Mouse (Mus musculus) kidney, postnatal 25 days (tissue): ENCODE data around the gene Tmem82.

Source experiments
- DNase-seq, 2 experiments: peaks; one replicate each; pipeline ENCODE4 v3.0.0; 2021; ENCODE audit warnings: mixed read lengths in 2 of 2

Gene Tmem82

DNA sequence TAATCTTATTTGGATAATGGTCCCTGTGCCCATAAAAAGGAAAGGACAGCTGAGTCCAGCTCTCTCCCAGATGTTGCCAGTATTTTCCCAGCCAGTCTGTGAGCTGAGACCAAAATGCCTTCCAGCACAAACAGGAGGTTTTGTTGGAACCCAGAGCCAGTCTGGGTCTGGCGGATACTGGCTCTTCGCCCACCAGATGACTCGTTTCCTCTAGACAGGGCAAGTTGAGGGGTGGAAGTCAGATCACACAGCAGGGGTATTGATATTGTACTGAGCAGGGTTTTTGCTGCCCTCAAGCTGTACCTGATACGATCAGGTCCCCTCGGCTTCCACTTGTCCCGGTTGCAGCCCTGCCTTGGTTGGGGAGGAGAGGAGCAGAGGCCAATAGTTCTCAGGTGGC is 8.9 kb downstream of the Tmem82 start:
- peak; percentile 61 to 75 for DNase-seq

DNA sequence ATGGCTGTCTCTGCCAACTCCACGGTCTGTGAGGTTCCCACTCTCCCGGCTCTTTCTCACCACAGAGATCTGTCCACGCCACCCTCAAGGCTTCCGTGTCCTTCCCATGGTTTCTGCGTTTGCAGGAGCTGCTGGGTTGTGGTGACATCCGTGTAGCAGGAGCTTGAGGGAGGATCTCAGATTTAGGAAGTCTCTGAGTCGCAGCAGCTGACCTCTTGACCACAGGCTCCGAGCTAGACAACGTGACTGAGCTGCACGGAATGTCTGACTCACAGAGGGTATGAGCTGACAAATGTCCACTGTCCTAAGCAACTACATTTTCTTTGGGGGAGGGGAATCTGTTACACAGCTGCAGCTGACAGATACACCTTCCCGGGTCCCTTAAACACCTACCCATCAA is 12.6 kb downstream of the Tmem82 start, which contains the start of gene Fblim1:
Gene Fblim1 (minus strand): TSS at position 236 of the 400 bp plus-strand sequence.
- peak; percentile 59 to 79 for DNase-seq

DNA sequence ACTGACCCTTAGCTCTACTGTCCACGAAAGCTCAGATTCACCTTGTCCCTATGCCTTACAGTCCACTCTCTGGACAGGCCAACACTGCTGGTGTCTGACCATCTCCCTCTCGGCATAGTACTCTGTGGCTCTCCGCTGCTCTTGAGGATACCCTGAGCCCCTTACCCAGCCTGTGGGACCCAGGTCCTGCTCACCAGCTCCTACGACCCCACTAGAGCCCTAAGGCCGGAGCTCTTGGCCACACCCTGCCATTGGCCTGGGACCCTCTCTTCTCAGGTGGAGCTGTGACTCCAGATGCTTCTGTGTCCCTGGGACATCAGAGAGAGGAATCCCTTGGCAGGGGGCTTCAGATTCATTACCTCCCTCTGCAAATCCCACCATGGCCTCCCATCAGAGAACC is 13.0 kb downstream of the Tmem82 start:
- no peak for DNase-seq

DNA sequence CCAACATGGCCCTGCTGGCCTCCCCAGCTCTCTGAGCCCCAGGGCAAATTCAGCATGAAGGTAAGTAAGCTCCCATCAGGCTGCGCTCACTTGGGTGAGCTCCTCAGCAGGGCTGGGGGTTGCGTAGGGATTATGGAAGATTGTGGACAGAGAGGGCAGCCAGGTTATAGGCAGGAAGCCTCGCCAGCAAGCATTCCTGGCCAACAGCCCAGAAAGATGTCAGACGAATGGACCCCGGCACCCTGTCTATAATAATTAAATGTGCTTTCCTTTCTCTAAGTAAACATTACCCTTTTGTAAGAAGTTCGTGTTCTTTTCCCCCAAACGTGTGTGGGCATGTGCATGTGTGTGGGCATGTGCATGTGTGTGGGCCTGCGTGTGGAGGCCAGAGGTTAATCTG is 13.9 kb downstream of the Tmem82 start:
- peak; percentile 90 to 92 for DNase-seq

DNA sequence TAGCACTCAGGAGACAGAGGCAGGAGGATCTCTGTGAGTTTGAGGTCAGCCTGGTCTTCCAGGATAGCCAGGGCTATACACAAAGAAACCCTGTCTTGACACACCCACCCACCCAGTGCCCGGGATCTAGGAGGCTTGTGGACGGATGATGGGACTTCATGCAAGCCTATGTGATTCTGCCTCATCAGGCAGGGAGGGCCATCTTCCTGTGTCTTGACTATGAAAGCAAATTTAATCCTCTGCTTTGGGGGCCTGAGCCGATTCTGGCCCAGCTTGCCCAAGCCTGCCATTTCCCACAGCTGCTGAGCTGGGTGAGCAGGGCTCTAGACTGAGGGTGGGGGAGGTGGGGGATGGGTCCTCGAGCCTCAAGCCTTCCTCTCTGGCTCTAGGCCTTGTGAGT is 14.5 kb downstream of the Tmem82 start:
- DNase-seq: no peak

DNA sequence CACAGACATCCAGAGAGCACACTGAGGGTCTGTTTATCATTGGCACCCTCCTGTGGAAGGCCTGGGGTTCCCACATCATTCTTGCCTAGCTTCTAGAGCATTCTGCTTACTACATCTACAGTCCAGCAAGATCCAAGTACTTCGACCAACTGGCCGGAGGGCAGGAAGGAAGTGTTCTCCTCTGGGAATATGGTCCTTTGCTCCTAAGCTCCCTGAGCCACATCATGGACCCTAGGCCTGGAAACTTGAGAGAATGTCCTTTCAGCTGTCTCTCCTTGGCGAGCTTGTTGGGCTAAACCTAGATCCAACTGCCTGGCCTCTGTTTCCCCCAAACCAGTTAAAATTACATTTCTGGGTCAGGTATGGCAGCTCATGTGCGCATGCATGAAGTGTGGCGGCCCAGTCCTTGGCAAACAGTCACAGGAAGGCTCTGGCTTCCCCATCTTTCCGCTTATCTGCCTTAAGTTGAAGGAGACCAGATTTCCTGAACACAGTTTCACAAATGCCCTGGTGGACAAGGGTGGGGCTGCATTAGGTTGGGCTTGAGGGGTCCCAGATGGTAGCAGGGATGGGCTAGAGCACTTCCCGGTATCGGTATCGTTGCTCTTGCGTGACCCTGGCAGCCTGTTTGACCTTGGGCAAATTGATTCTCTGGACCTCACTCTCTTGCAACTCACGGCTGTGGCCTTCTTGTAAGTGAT is 15.8 kb downstream of the Tmem82 start:
- peak; percentile 51 to 66 for DNase-seq

DNA sequence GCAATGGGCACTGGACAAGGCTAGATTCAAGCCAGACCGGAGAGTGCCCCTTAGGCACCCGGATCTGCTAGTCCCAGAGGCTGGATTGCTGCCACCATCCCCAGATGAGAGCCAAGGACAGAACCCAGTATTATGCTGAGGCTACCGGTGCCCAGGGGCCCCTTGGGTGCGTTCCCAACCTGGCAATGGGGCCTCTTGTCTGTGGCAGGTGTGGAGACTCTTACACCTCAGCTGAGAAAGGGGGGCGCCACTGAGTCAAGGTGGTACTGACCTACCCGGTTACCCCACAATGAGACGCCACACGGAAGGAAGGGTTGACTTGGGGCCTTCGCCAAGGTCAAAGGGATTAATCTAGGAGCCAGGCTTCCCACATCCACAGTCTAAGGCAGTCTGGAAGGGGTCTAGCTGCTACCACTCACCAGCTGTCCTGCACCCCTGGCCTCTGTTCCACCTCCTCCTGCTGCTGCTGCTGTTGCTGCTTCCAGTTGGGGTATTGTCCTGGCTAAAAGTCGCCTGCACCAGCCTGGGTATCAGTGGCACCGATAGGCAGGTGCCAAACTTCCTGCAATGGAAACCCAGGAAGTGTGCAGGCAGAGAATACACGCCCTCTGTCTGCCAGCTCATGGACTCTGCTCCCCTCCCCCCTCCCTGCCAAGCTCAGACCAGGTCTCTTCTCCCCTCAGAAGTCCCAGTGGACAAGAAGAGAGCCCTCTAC is 17.1 kb downstream of the Tmem82 start:
- peak; percentile 35 to 57 for DNase-seq

DNA sequence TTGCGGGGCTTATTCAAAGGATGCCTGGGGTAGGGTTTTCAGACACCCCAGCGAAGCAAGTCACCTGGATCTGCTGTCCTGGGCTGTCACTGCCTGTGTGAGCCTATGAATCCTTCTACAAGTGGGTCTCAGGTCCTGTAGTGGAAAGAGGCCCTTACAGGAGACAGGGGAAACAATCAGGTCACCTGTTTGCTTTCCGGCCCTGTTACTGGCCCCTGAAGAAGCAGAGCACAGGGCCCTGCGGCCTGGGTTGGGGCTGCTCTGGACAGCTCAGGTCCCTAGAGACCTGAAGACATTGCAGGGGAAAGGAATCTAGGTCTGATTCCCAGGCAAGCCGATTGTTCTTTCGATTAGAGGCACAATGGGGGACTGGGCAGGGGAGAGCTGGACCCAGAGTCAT is 18.1 kb downstream of the Tmem82 start:
- no peak for DNase-seq

DNA sequence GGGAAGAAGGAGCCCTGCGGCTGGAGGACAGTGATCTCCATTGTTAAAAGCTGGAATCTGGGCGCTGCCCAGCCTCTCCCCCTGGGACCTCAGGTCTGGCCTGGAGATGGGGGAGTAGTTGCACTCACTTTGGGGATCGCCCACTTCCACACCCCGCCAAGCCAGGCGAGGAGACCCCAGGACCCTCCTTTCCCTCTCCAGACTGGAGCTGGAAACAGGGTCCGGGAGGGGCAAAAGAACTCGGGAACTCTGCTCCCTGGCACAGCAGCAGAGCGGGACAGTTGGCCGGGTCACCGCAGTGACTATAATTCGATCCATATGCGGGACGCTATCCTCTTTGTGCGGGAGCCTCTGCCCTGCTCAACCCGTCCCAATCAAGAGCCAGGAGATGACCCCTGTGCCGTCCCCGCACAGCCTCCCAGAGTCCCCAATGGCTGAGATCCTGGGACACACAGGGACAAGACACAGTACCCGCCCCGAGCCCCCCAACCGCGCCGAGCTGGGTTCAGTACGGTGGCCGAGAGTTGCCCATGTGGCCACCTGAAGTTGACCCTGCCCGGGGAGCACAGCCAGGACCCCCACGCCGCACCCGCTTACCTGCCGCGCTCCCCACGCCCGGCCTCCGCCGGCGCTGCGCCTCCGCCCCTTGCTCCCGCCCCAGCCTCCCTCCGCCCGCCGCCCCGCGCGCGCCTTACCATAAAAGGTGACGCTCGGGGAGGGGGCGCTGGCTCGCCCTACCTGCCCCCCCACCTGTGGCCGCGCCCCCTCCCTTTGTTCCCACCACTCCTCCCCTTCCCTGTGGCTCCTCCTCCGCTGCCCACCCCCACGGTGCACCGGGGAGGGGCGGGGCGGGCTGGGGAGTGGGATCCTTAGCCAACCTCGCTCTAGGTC is 18.9 kb downstream of the Tmem82 start:
- DNase-seq: peak; percentile 27 to 65

DNA sequence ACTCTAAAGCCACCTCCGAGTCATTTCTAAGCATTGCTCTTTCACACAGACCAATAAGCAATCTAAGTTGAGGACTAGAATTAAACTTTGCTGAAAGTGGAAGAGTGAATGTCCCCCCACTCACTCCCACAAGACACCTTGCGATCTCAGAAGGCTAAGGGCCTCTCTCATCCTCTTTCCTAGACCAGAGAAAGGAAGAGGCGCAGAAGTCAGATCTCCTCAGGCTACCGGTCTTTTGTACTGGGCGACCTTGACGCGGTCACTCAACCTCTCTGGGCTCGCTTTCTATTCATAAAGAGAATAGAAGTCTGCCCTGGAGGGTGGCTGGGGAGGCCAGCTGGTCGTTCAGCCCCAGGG is 19.6 kb downstream of the Tmem82 start:
- no peak for DNase-seq

DNA sequence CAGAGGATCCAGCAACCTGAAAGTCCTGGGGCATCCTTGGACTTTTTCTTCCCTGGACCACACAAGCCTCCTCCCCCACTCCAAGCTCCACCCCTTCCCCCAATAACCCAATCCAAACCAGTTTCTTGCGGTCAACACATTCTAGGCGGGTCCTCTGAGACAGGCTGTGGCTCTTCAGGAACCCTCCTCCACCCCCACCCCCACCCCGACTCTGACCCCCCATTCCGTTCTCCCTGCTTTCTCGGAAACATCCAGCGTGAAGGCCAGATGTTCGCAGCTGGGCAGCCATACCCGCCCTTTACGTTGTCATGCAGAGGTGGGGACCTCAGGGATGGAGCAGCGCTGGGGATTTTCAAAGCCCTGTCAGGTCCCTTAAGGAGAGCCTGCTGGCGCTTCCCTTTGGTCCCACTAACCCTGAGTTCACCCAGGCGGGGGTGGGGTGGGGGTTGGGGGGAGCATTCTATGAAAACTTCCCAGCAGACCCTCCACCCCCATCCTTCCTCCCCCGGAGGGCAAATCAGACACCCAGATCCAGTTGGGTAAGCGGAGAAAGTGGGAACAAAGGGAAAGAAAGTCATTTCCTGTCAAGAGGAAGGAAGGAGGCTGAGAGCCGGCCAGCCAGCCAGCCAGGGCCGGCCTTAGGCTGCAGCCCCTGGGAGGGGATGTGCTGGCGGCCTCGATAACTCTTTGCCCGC is 20.1 kb downstream of the Tmem82 start:
- peak; percentile 60 to 67 for DNase-seq

DNA sequence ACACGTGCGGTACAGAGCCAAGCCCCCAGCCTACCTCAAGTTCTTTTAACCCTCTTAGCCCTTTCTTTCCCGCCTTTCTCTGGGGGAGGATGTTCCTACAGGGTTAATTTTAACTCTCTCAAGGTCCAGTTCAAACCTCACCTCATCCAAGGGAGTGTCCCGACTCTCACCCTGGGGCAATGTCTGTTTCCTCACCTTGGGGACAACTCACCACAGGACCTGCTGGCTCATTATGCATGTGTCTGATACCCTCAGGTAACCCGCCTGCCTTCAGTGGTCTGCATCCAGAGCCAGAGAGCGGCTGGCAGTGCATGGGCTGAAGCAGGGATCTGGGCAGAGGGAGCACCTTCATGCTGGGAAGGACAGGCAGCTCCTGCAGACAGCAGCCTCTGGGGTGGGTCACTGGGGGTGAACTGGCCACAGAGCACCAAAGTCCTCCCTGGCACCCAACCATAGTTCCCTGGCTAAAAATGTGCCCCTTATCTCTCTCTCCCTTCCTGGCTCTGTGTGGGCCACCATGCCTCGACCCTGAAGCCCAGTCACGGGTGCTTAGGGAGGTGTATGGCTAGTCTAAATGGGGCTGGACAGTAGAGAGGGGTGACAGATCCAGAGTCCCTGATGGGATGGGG is 21.6 kb downstream of the Tmem82 start:
- no peak for DNase-seq

DNA sequence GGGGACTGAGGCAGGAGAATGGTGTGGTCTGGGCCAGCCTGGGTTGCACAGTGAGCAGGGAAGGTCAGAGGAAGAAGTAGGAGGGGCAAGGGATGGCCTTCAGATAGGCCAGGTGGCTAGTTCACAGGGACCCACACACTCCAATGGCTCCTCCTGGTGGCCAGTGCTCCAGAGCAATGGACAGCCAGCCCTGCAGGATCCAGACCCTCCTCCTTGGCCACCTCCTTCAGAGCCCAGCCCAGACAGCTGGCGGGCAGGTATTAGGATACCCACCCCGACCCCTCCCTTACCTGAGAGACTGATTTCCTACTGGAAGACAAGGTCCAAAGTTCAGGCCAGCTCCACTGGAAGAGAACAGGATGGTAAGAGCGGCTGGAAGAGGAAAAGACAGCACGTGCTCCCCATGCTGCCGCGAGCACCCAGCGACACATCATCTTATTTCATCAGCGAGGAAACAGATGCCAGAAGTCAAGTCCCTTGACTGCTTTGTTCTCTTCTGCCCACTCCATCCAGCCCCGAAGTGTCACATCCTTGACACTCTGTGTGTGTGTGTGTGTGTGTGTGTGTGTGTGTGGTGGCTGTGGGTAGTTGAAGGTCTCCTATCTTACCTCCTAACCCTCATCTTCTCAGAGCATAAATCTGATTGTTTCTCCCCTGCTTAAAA is 22.7 kb downstream of the Tmem82 start:
- DNase-seq: peak; percentile 74 to 83

DNA sequence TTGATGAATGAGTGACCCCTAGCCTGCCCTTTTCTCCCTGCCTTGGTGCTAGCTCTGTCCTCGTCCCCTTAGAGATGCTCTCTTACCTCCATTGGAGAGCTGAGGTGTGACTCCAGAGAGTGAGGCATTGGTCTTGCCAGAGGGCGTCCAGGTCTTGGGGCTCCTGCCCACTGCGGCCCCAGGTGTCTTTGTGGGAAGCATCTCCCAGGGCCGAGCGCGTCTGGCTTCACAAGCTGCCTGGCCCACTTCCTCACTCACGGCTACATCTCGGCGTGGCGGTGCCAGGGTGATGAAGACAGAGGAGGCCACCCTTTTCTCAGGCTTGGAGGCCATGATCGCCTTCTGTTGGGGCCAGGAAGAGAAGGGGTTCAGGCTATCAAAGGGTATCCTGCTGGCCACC is 23.3 kb downstream of the Tmem82 start:
- DNase-seq: no peak

DNA sequence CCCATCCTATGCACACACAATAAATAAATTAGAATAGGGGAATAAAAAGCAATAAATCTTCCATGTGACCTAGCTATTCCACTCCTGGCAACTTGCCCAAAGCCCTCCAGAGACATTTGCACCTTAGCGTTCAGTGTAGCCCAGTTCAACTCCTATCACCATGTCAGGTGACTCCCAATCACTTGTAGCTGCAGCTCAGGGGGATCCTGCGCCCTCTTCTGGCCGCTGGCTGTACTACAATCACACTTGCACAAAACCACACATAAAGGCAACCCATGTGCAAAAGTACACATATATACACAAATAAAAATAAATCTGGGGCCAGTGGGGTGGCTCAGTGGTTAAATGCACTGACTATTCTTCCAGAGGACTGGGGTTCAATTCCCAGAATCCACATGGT is 26.9 kb downstream of the Tmem82 start:
- DNase-seq: peak in 1 of 2 experiments; percentile 72

DNA sequence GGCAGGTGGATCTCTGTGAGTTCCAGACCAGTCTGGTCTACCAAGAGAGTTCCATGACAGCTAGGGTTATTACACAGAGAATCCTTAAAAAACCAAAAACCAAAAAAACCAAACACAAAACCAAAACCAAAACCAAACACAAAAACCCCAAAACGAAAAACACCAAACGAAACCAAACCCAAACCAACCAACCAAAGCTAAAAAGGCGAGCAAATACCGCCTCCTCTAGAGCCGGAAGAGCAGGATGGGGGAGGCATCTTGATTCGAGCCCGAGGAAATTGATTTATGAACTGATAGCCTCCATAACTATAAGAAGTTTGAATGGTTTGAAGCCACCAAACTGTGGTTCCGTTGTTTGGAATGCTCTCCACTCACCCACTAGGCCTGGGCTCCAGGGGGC is 34.5 kb downstream of the Tmem82 start:
- DNase-seq: no peak

DNA sequence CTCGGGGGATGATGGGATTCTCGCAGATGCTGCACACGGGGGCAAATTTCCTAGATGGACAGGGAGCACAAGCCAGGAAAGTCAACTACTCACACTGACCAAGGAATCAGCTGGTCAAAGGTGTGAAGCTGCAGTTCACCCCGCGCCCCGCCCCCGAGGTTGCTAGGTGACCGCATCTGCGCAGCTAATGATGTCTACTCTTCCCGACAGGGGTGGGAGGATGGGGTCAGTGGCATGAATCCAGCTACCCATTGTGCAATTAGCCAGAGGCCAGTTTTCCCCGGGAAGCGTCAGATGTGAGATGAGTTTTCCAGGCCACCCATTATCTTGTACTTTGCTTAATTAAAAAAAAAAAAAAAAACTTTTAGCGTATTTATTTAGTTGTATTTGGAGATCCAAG is 37.4 kb downstream of the Tmem82 start:
- DNase-seq: no peak

DNA sequence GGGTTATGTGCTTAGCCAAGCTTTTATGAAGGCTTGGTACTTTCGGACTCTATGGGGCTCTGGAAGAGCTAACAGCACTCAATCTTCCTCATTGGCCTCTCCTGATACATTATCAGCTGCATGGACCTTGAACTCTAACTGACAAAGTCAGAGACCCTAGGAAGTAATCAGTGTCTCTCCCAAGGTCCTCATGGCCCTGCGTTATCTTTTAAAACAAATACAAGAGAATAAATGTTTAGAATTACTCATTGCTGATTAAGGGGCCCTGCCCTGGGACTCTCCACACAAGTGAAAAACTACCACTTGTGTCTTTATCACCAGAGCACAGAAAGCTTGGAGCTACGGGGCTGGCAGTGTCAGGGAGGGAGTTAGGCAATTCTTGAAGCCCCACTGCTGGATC is 39.6 kb downstream of the Tmem82 start:
- no peak for DNase-seq

DNA sequence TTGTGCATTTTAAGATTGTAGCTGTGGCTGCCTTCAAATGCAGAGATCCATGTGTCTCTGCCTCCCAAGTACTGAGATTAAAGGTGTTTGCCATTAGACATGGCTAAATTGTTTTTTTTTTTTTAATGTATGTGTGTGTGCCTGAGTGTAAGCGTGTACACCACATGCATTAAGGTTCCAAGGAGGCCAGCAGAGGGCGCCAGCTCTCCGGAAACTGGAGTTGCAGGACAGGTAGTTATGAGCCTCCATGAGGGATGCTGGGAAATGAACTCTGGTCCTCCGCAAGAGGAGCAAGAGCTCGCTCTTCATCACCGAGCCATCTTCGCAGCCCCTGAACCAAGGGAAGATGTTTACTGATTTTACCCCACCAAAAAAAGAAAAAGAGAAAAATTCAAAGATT is 41.6 kb downstream of the Tmem82 start:
- DNase-seq: peak; percentile 38 to 50

DNA sequence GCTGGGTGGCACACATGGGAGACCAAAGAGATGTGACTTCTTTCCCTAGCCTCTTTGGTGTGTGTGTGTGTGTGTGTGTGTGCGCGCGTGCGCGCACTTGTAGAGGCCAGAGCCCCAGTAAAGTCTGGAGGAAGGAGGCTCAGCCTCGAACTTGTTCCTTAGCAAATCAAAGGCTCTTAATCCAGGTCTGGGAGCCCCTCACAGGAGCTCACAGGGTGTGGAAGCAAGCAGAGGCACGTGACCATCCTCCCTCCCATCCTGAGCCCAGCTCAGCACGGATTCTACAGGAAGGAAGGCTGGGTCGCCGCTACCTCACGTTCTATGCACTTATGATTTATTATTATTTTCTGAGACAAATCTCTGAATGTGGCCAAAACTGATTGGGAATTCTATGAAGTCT is 42.0 kb downstream of the Tmem82 start:
- peak; percentile 38 to 59 for DNase-seq

DNA sequence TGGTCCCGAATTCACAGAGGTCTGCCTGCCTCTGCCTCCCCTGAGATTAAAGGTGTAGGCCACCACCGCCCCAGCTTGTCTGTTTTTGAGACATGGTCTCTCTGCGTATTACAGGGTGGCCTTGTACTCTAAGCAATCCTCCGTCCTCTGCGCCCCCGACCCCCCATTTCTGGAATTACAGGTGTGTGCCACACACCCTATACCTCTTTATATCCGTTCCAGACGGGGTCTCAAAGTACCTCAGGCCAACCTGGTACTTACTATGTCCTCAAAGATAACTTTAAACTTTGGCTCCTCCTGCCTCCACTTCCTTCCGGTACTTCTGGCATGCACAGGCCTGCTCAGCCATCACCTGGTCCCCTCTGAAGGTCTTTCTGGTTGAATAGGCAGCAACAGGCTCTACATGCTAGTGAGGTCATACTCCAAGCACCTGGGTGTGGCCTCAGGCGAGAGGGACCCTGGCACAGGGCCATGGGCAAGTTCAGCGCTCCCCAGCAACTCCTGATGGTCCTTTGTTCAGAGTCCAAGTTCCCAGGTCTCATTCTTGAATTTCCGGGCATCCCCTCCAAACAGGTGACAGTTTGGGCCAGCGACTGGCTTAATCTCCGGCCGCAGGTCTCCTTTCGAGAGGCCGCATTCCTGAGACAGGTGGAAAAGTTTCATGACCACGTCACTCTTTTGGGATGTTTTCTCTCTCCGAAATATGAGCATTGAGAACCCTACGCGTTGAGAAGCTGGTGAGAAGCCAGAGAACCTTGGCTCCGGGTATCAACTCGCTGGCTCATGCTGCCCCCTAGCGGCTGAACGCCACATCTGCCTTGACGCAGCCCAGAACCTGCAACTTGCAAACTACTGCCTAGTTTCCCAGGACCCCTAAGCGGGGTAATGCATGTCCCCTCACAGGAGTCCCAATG is 43.4 kb downstream of the Tmem82 start:
- peak; percentile 90 to 91 for DNase-seq
